Mouse (Mus musculus) liver, embryonic 13.5 days (tissue): ENCODE measurements around the gene Rab38. TPM values are rescaled to one million over a fixed set of nuclear protein-coding genes. Genes with fewer than 3 reads are reported as not detected.
A peak's percentile ranks its signal among the peaks of the same experiment; 100 is the strongest.

Source experiments
- ATAC-seq: fragments of 200-750 bp; cut with Nextera tagmentation; 2 replicates; pipeline ENCODE4 v1.8.0; 2017; ENCODE audit warnings: low read depth, mild to moderate bottlenecking, moderate number of reproducible peaks, moderate library complexity
- DNase-seq: peaks from one replicate; pipeline ENCODE4 v3.0.0; 2022
- H3K27ac ChIP-seq: fragments of 300-500 bp; sonication (generic); 2 replicates; pipeline ENCODE4 v1.5.1; 2015; ENCODE audit warnings: moderate library complexity, mild to moderate bottlenecking, inconsistent platforms
- H3K27me3 ChIP-seq: fragments of 300-500 bp; sonication (generic); 2 replicates; pipeline ENCODE4 v1.6.1; 2015; ENCODE audit warnings: mild to moderate bottlenecking, inconsistent platforms
- H3K36me3 ChIP-seq: fragments of 300-500 bp; sonication (generic); 2 replicates; pipeline ENCODE4 v1.6.1; 2015; ENCODE audit warnings: mild to moderate bottlenecking, inconsistent platforms
- H3K4me1 ChIP-seq: fragments of 300-500 bp; sonication (generic); replicated peaks from 2 replicates; pipeline ENCODE4 v1.6.1; 2015; ENCODE audit warnings: inconsistent platforms
- H3K4me2 ChIP-seq: fragments of 300-500 bp; sonication (generic); 2 replicates; pipeline ENCODE4 v1.6.1; 2015; ENCODE audit warnings: inconsistent platforms, mild to moderate bottlenecking, moderate library complexity
- H3K4me3 ChIP-seq: fragments of 300-500 bp; sonication (generic); replicated peaks from 2 replicates; pipeline ENCODE4 v1.5.1; 2015; ENCODE audit warnings: mild to moderate bottlenecking, inconsistent platforms
- H3K9ac ChIP-seq: fragments of 300-500 bp; sonication (generic); 2 replicates; pipeline ENCODE4 v1.6.1; 2015; ENCODE audit warnings: mild to moderate bottlenecking, inconsistent platforms
- H3K9me3 ChIP-seq: fragments of 300-500 bp; sonication (generic); replicated peaks from 2 replicates; pipeline ENCODE4 v1.6.1; 2016; ENCODE audit warnings: inconsistent platforms
- WGBS: fragments of 180-500 bp; shearing (Covaris S2); methylation state at CpG from one replicate; pipeline ENCODE4 v1.1.7; 2015; ENCODE audit not compliant: insufficient replicate concordance; 5-methylcytosine and 5-hydroxymethylcytosine counted together
- polyA plus RNA-seq: library from polyadenylated mRNA; unstranded; fragments of >200 nt; fragmentation: Nextera tagmentation; extraction: Ambion mirVana; gene quantifications from 2 replicates; pipeline ENCODE4 v1.2.1, GENCODE M21; 2015

Rab38 gene
- polyA plus RNA-seq, 1 experiment from 2014 or later, result 5.2 TPM

GRCm38 (mm10) chr7:88443435-88443834 is 13.4 kb downstream of the Rab38 start:
- ATAC-seq, result no peak
- no peak overlapping the region for H3K9ac ChIP-seq
- H3K9me3 ChIP-seq, result no peaks in the 10 kb centered on the region
- 61% methylated on average over 4 of the region's 4 CpGs for WGBS
- no peaks in the 10 kb centered on the region for H3K27me3 ChIP-seq
- no peak overlapping the region for H3K27ac ChIP-seq
- H3K4me2 ChIP-seq, result no peak overlapping the region
- no peaks in the 10 kb centered on the region for H3K4me1 ChIP-seq
- H3K4me3 ChIP-seq, result no peak overlapping the region
- DNase-seq, result no peak
- no peaks in the 10 kb centered on the region for H3K36me3 ChIP-seq

GRCm38 (mm10) chr7:88445320-88445903 is 15.3 kb downstream of the Rab38 start:
- no peaks in the 10 kb centered on the region for H3K4me1 ChIP-seq
- WGBS, result 21% methylated on average over 2 of the region's 2 CpGs
- no peak overlapping the region for H3K4me2 ChIP-seq
- H3K27ac ChIP-seq, result no peak overlapping the region
- ATAC-seq (peak; percentile 68), DNase-seq (no peak)
- H3K27me3 ChIP-seq, result no peaks in the 10 kb centered on the region
- no peak overlapping the region for H3K9ac ChIP-seq
- H3K36me3 ChIP-seq, result no peaks in the 10 kb centered on the region
- no peak overlapping the region for H3K4me3 ChIP-seq
- H3K9me3 ChIP-seq, result no peaks in the 10 kb centered on the region

- no peak overlapping the region for H3K4me3 ChIP-seq
- no peak overlapping the region for H3K4me2 ChIP-seq
- no peak overlapping the region for H3K9ac ChIP-seq
- H3K9me3 ChIP-seq, result no peaks in the 10 kb centered on the region
- no peaks in the 10 kb centered on the region for H3K4me1 ChIP-seq
- no peaks in the 10 kb centered on the region for H3K27me3 ChIP-seq
- no peak overlapping the region for H3K27ac ChIP-seq
- H3K36me3 ChIP-seq, result no peaks in the 10 kb centered on the region
- 73% methylated on average over 1 of the region's 1 CpGs for WGBS
- DNase-seq, result no peak
- ATAC-seq, result no peak
Observed at GRCm38 (mm10) chr7:88453234-88453633, 23.2 kb downstream of the Rab38 start.

DNA sequence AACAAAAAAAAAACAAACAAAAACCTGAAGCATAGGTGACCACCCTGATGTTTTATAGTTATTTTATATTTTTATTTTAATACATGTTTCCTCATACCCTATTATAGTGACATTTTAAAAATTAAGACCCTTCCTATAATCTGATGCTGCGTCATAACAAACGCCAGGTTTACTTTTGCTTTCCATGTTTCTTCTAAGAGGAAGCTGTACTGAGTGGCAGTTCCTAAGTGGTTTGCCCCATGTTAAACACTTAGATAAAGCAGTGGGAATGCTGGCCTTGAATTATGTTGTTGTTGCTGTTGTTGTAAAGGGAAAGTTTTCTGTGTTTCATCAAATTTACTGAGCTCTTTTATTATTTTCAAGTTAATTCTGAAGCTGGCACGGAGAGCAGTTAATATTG is 27.8 kb downstream of the Rab38 start:
- H3K4me3 ChIP-seq, result no peak overlapping the region
- no peaks in the 10 kb centered on the region for H3K36me3 ChIP-seq
- no peaks in the 10 kb centered on the region for H3K9me3 ChIP-seq
- H3K4me2 ChIP-seq, result no peak overlapping the region
- H3K9ac ChIP-seq, result no peak overlapping the region
- DNase-seq (no peak), ATAC-seq (no peak)
- H3K27ac ChIP-seq, result no peak overlapping the region
- no peaks in the 10 kb centered on the region for H3K27me3 ChIP-seq
- no peaks in the 10 kb centered on the region for H3K4me1 ChIP-seq
- 60% methylated on average over 3 of the region's 3 CpGs for WGBS

DNA sequence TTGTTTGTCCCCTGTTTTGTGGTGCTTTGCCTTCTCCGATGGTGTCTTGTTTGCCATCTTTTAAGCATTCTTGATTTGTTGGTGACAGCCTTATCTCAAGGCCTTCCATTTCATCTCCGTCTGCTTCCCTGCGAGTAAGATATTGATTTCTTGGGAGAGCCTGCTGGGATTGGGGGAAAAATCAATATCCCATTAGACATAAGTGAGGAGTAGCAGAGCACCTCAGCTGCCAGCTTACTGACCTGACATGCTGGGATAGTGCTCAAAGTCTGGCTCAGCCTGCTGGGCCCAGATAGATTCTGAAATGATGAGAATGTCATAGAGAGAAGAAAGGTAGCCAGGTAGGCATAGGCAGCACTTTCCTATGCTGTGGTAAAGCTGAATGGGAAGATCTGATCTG is 37.7 kb downstream of the Rab38 start:
- H3K9ac ChIP-seq, result no peak overlapping the region
- WGBS, result 61% methylated on average over 3 of the region's 3 CpGs
- no peaks in the 10 kb centered on the region for H3K36me3 ChIP-seq
- ATAC-seq (no peak), DNase-seq (no peak)
- H3K27me3 ChIP-seq, result no peaks in the 10 kb centered on the region
- no peak overlapping the region for H3K4me3 ChIP-seq
- H3K4me1 ChIP-seq, result no peaks in the 10 kb centered on the region
- H3K4me2 ChIP-seq, result no peak overlapping the region
- H3K27ac ChIP-seq, result no peak overlapping the region
- no peaks in the 10 kb centered on the region for H3K9me3 ChIP-seq

DNA sequence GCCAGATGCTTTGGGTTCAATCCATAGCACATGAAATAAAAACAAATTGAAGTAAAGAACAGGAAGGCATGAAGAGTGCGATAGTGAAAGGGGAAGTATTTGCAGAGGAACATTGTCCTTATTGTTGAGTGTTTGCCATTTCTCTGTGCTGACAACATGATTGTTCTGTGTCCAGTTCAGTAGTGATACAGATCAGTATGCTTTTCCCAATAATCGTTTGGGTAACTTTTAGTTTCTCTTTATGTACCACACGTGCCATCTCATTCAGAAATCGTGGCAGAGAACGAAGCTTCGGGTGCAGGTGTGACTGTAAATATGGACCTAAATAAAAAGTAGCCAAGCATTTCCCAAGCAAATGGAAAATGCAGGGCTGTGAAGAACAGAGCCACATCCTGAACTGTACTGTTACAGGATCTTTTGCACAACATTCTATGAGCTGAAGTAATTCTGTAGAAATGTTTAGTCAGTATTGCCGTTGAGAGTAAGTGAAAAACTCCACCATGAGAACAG is 52.1 kb downstream of the Rab38 start:
- no peaks in the 10 kb centered on the region for H3K4me1 ChIP-seq
- H3K4me3 ChIP-seq, result 0 out of 2 replicates have a peak overlapping the region, but pooled peaks have one; percentile 10
- ATAC-seq, result no peak
- WGBS, result 27% methylated on average over 7 of the region's 7 CpGs
- no peaks in the 10 kb centered on the region for H3K27me3 ChIP-seq
- H3K4me2 ChIP-seq, result peak overlapping the region; percentile 29; the same call in 1 of the 2 replicates
- no peaks in the 10 kb centered on the region for H3K36me3 ChIP-seq
- H3K27ac ChIP-seq, result no peak overlapping the region
- no peak overlapping the region for H3K9ac ChIP-seq
- no peaks in the 10 kb centered on the region for H3K9me3 ChIP-seq
- DNase-seq, result no peak

- no peaks in the 10 kb centered on the region for H3K4me1 ChIP-seq
Observed at GRCm38 (mm10) chr7:88482628-88483027, 52.6 kb downstream of the Rab38 start.

DNA sequence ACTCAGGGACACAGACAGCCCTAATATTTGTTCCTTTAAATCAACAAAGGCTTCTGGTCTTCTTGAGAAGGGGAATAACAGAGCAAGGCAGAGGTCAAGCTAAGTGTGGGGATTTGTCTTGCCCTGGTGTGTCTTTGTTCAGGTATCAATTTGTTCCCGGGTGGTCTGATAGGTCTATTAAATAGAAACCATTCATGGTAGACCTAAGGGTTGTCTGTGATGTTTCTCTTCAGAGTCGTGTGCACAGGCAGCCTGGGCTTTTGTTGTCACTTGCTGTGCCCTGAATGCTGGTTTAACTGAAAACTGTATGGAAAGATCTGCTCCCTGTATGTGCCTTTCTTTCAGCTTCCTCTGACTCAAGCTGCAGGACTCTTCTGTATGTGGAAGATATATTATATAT is 60.9 kb downstream of the Rab38 start:
- no peaks in the 10 kb centered on the region for H3K4me1 ChIP-seq

More at GRCm38 (mm10) chr7:88482628-88483027, 52.6 kb downstream of the Rab38 start:
- H3K27me3 ChIP-seq, result no peaks in the 10 kb centered on the region
- 41% methylated on average over 7 of the region's 7 CpGs for WGBS
- no peak overlapping the region for H3K27ac ChIP-seq
- H3K4me3 ChIP-seq, result no peak overlapping the region
- H3K9ac ChIP-seq, result no peak overlapping the region
- 0 out of 2 replicates have a peak overlapping the region, but pooled peaks have one; percentile 29 for H3K4me2 ChIP-seq
- H3K36me3 ChIP-seq, result no peaks in the 10 kb centered on the region
- DNase-seq (no peak), ATAC-seq (no peak)
- H3K9me3 ChIP-seq, result no peaks in the 10 kb centered on the region

GRCm38 (mm10) chr7:88502217-88502817 is 72.2 kb downstream of the Rab38 start:
- WGBS, result 16% methylated on average over 5 of the region's 5 CpGs
- no peak overlapping the region for H3K9ac ChIP-seq
- ATAC-seq (no peak), DNase-seq (no peak)
- no peaks in the 10 kb centered on the region for H3K27me3 ChIP-seq
- H3K9me3 ChIP-seq, result no peaks in the 10 kb centered on the region
- no peak overlapping the region for H3K27ac ChIP-seq
- H3K4me3 ChIP-seq, result no peak overlapping the region
- no peaks in the 10 kb centered on the region for H3K4me1 ChIP-seq
- H3K4me2 ChIP-seq, result no peak overlapping the region
- no peaks in the 10 kb centered on the region for H3K36me3 ChIP-seq

More for the DNA sequence above, 60.9 kb downstream of the Rab38 start:
- DNase-seq (no peak), ATAC-seq (no peak)
- H3K9ac ChIP-seq, result no peak overlapping the region
- no peak overlapping the region for H3K27ac ChIP-seq
- H3K36me3 ChIP-seq, result no peaks in the 10 kb centered on the region
- no peaks in the 10 kb centered on the region for H3K9me3 ChIP-seq
- H3K4me2 ChIP-seq, result no peak overlapping the region
- 64% methylated on average over 2 of the region's 2 CpGs for WGBS
- H3K27me3 ChIP-seq, result no peaks in the 10 kb centered on the region
- H3K4me3 ChIP-seq, result no peak overlapping the region

DNA sequence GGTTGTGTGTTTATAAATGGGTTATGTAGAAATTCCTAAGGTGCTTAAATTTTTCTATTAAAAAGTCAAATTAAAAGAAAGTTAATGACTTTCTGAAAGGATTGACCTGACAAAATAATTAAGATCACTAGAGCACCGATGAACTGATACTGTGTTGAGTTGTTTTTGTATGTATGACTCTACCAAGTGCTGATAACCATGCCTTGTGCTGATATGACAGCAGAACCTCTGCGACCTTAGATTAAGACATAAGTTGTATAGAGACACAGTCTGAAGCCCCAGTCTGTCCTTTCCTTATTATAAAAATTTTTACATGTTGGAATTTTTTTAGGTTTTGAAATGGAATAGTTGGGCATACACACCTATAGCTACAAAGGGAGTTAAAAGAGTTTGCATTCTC is 79.7 kb downstream of the Rab38 start:
- ATAC-seq (no peak), DNase-seq (no peak)
- WGBS, result 36% methylated on average over 2 of the region's 2 CpGs
- H3K4me1 ChIP-seq, result no peaks in the 10 kb centered on the region
- H3K36me3 ChIP-seq, result no peaks in the 10 kb centered on the region
- H3K9me3 ChIP-seq, result no peaks in the 10 kb centered on the region
- H3K27me3 ChIP-seq, result no peaks in the 10 kb centered on the region
- H3K27ac ChIP-seq, result no peak overlapping the region
- H3K4me3 ChIP-seq, result no peak overlapping the region
- H3K9ac ChIP-seq, result no peak overlapping the region
- H3K4me2 ChIP-seq, result no peak overlapping the region

DNA sequence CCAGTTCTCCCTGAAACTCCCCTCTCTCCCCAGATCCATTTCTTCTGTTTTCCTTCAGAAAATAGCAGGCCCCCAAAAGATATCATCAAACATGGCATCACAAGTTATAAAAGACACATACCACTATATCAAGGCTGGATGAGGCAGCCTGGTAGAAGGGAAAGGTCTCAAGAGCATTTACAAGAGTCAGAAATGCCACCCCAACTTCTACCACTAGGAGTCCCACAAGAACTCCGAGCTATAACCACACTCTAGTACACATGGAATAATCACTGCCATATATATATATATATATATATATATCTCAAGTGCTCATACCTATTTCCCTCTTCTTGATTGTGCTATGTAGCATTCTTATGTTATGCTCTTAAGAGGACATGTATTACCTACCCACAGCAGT is 92.4 kb downstream of the Rab38 start:
- no peaks in the 10 kb centered on the region for H3K36me3 ChIP-seq
- no peak for ATAC-seq
- H3K4me3 ChIP-seq, result no peak overlapping the region
- 55% methylated on average over 1 of the region's 1 CpGs for WGBS
- no peak overlapping the region for H3K27ac ChIP-seq
- no peaks in the 10 kb centered on the region for H3K4me1 ChIP-seq
- no peaks in the 10 kb centered on the region for H3K9me3 ChIP-seq
- H3K27me3 ChIP-seq, result no peaks in the 10 kb centered on the region
- no peak for DNase-seq
- H3K4me2 ChIP-seq, result no peak overlapping the region
- H3K9ac ChIP-seq, result no peak overlapping the region
